Mouse (Mus musculus) heart, postnatal 10 days (tissue): ENCODE measurements around the gene Vps29. TPM values are rescaled to one million over a fixed set of nuclear protein-coding genes. Genes with fewer than 3 reads are reported as not detected.
A peak's percentile ranks its signal among the peaks of the same experiment; 100 is the strongest.

Experiments
- DNase-seq, 2 experiments: peaks; one replicate each; pipeline ENCODE4 v3.0.0; 2021
- intact Hi-C: fragments of 180-260 bp; cut with DNase I; formaldehyde crosslinking; loops from one replicate; pipeline ENCODE4 v1.15.1; 2025
- total RNA-seq, 2 experiments: library from RNA; stranded (reverse); gene quantifications; 2 replicates each; pipeline ENCODE4 v1.2.3; 2021

Vps29 gene
- total RNA-seq, 2 experiments from 2014 or later: 109 to 122 TPM

GRCm38 (mm10) chr5:122393887-122394286 is 39.7 kb downstream of the Vps29 start:
- DNase-seq: peak; percentile 76 to 89
- intact Hi-C loops: loop anchor here (5.0 kb wide), 3 partner anchors 107 to 262 kb away; no protein-coding TSS in a partner anchor

GRCm38 (mm10) chr5:122396791-122397190 is 42.6 kb downstream of the Vps29 start:
- intact Hi-C loops: no loop called here
- DNase-seq: peak; percentile 61 to 64

- DNase-seq: no peak
- intact Hi-C loops: no loop called here
These were observed 43.3 kb downstream of the Vps29 start for GRCm38 (mm10) chr5:122397495-122397894.

- DNase-seq: peak in 1 of 2 experiments; percentile 34
- intact Hi-C loops: loop anchor here (5.0 to 10.0 kb wide), 2 partner anchors 227 to 325 kb away; no protein-coding TSS in a partner anchor
These were observed 45.7 kb downstream of the Vps29 start for GRCm38 (mm10) chr5:122399871-122400270.

GRCm38 (mm10) chr5:122400628-122401302 is 46.6 kb downstream of the Vps29 start:
- intact Hi-C loops: loop anchor here (5.0 to 10.0 kb wide), 2 partner anchors 227 to 324 kb away; no protein-coding TSS in a partner anchor
- DNase-seq: peak; percentile 83 to 88

GRCm38 (mm10) chr5:122401303-122401640 is 47.1 kb downstream of the Vps29 start:
- intact Hi-C loops: loop anchor here (5.0 to 10.0 kb wide), 2 partner anchors 226 to 324 kb away; no protein-coding TSS in a partner anchor
- DNase-seq: peak; percentile 83 to 86

- intact Hi-C loops: loop anchor here (5.0 to 10.0 kb wide), 2 partner anchors 225 to 323 kb away; no protein-coding TSS in a partner anchor
- DNase-seq: no peak
These were observed 48.0 kb downstream of the Vps29 start for GRCm38 (mm10) chr5:122402160-122402559.

GRCm38 (mm10) chr5:122402772-122403171 is 48.6 kb downstream of the Vps29 start:
- peak; percentile 87 to 92 for DNase-seq
- intact Hi-C loops: loop anchor here (5.0 to 10.0 kb wide), 2 partner anchors 225 to 322 kb away; no protein-coding TSS in a partner anchor

- no peak for DNase-seq
- intact Hi-C loops: loop anchor here (5.0 to 10.0 kb wide), 2 partner anchors 224 to 321 kb away; no protein-coding TSS in a partner anchor
These were observed 49.2 kb downstream of the Vps29 start for GRCm38 (mm10) chr5:122403362-122403761.

- DNase-seq: no peak
- intact Hi-C loops: loop anchor here (10.0 kb wide), 1 partner anchor 319 kb away; no protein-coding TSS in a partner anchor
These were observed 51.4 kb downstream of the Vps29 start for GRCm38 (mm10) chr5:122405537-122405936.

GRCm38 (mm10) chr5:122409692-122410645 is 55.8 kb downstream of the Vps29 start:
- no peak for DNase-seq
- intact Hi-C loops: loop anchor here (10.0 kb wide), 1 partner anchor 315 kb away; no protein-coding TSS in a partner anchor

GRCm38 (mm10) chr5:122411892-122412291 is 57.7 kb downstream of the Vps29 start:
- intact Hi-C loops: no loop called here
- DNase-seq: no peak

- DNase-seq: peak; percentile 50 to 58
- intact Hi-C loops: no loop called here
These were observed 58.7 kb downstream of the Vps29 start for GRCm38 (mm10) chr5:122412826-122413225.

- intact Hi-C loops: no loop called here
- no peak for DNase-seq
These were observed 60.2 kb downstream of the Vps29 start for GRCm38 (mm10) chr5:122414351-122414750.

Other genes with a start within 250 kb of the Vps29 start
- gene Ccdc63, start 213.5 kb upstream of the Vps29 start, total RNA-seq: under 1 TPM in 1 of 2 experiments, not detected in 1; 0.22 TPM
- gene Ppp1cc, start 196.1 kb upstream of the Vps29 start, total RNA-seq: 100 to 1,000 TPM; 171 to 173 TPM
- 1 to 10 TPM; 2.2 to 2.3 TPM for gene Hvcn1, start 147.6 kb upstream of the Vps29 start, total RNA-seq
- gene Tctn1, start 89.9 kb upstream of the Vps29 start, total RNA-seq: 1 to 10 TPM; 5.4 to 5.5 TPM
- 10 to 100 TPM; 63.4 to 83.1 TPM for gene Pptc7, start 70.0 kb upstream of the Vps29 start, total RNA-seq
- 1 to 10 TPM; 1.1 to 1.4 TPM for gene Rad9b, start 136 bp upstream of the Vps29 start, total RNA-seq
- gene Gpn3, start 17.5 kb downstream of the Vps29 start, total RNA-seq: 10 to 100 TPM; 24.3 to 25.5 TPM
- 10 to 100 TPM; 17.1 to 22.7 TPM for gene Fam216a, start 18.0 kb downstream of the Vps29 start, total RNA-seq
- gene Arpc3, start 37.5 kb downstream of the Vps29 start, total RNA-seq: 100 to 1,000 TPM; 140 to 150 TPM
- gene Anapc7, start 67.3 kb downstream of the Vps29 start, total RNA-seq: 10 to 100 TPM; 44.4 to 44.5 TPM
- gene Atp2a2, start 147.9 kb downstream of the Vps29 start, total RNA-seq: 1,000 to 10,000 TPM; 7,820 to 7,948 TPM